Mouse (Mus musculus): ENCODE data around the gene Mfsd7a.

- no peak for TF ChIP-seq POLR2A (IDR thresholded peaks at IDR 0.05; ENCODE audit: low read depth, low read length)
- TF ChIP-seq CTCF (IDR thresholded peaks at IDR 0.05; ENCODE audit: extremely low read depth, insufficient read depth, insufficient read length, insufficient replicate concordance) = no peak
Measured at GRCm38 (mm10) chr5:108451611-108452010, 2.9 kb upstream of the Mfsd7a start.
